Mouse (Mus musculus) embryo, embryonic 11.5 days (tissue): ENCODE data around the gene Tbl3.

Experiments
- DNase-seq: peaks from one replicate; pipeline ENCODE4 v3.0.0-alpha.2; 2012; ENCODE audit warnings: low read depth, low spot score

Gene Tbl3

GRCm38 (mm10) chr17:24653967-24654710, 53.3 kb downstream of the Tbl3 start:
- peak; percentile 51 for DNase-seq

- DNase-seq = no peak
Measured at GRCm38 (mm10) chr17:24651835-24652234, 55.6 kb downstream of the Tbl3 start.

- DNase-seq = no peak
Measured at GRCm38 (mm10) chr17:24650766-24651165, 56.7 kb downstream of the Tbl3 start.

- DNase-seq = no peak
Measured at GRCm38 (mm10) chr17:24650070-24650616, 57.3 kb downstream of the Tbl3 start, which contains the start of gene Slc9a3r2. Slc9a3r2 (minus strand) TSS chr17:24650327.

- no peak for DNase-seq
Measured at GRCm38 (mm10) chr17:24649581-24650069, 57.8 kb downstream of the Tbl3 start.

- DNase-seq = no peak
Measured at GRCm38 (mm10) chr17:24648731-24649377, 58.6 kb downstream of the Tbl3 start.
